Mouse (Mus musculus) liver, embryonic 16.5 days (tissue): ENCODE data around the gene Plekhm3. TPM values are rescaled to one million over a fixed set of nuclear protein-coding genes. Genes with fewer than 3 reads are reported as not detected.

ENCODE experiments used
- ATAC-seq: fragments of 200-750 bp; cut with Nextera tagmentation; 2 replicates; pipeline ENCODE4 v1.8.0; 2017; ENCODE audit warnings: low read depth, mild to moderate bottlenecking, moderate number of reproducible peaks, moderate library complexity
- H3K27ac ChIP-seq: fragments of 300-500 bp; sonication (generic); 2 replicates; pipeline ENCODE4 v1.5.1; 2014; ENCODE audit warnings: mild to moderate bottlenecking, low read length
- H3K27me3 ChIP-seq: fragments of 300-500 bp; sonication (generic); 2 replicates; pipeline ENCODE4 v1.6.1; 2014; ENCODE audit warnings: low read depth, low read length, mixed read lengths; ENCODE audit not compliant: control insufficient read depth, insufficient read depth
- H3K36me3 ChIP-seq: fragments of 300-500 bp; sonication (generic); 2 replicates; pipeline ENCODE4 v1.6.1; 2014; ENCODE audit warnings: mild to moderate bottlenecking; ENCODE audit not compliant: control insufficient read depth, insufficient read depth
- H3K4me1 ChIP-seq: fragments of 300-500 bp; sonication (generic); 2 replicates; pipeline ENCODE4 v1.6.1; 2014; ENCODE audit warnings: low read depth, low read length, mixed read lengths; ENCODE audit not compliant: control insufficient read depth
- H3K4me2 ChIP-seq: fragments of 300-500 bp; sonication (generic); 2 replicates; pipeline ENCODE4 v1.6.1; 2014; ENCODE audit warnings: low read depth, low read length, mixed read lengths
- H3K4me3 ChIP-seq: fragments of 300-500 bp; sonication (generic); 2 replicates; pipeline ENCODE4 v1.5.1; 2014; ENCODE audit warnings: low read depth, mild to moderate bottlenecking, low read length
- H3K9ac ChIP-seq: fragments of 300-500 bp; sonication (generic); 2 replicates; pipeline ENCODE4 v1.6.1; 2014; ENCODE audit warnings: low read depth, low read length
- H3K9me3 ChIP-seq: fragments of 300-500 bp; sonication (generic); replicated peaks from 2 replicates; pipeline ENCODE4 v1.6.1; 2016; ENCODE audit warnings: low read length; ENCODE audit not compliant: control insufficient read depth
- WGBS: fragments of 180-500 bp; shearing (Covaris S2); extraction: QIAGEN DNeasy Blood & Tissue Kit; methylation state at CpG from one replicate; pipeline ENCODE4 v1.1.7; 2014; ENCODE audit not compliant: insufficient replicate concordance; 5-methylcytosine and 5-hydroxymethylcytosine counted together
- polyA plus RNA-seq: library from polyadenylated mRNA; unstranded; fragments of >200 nt; fragmentation: Nextera tagmentation; extraction: Ambion mirVana; gene quantifications from 2 replicates; pipeline ENCODE4 v1.2.1, GENCODE M21; 2015

Gene Plekhm3
- polyA plus RNA-seq, 1 experiment from 2014 or later: 2.5 TPM

DNA sequence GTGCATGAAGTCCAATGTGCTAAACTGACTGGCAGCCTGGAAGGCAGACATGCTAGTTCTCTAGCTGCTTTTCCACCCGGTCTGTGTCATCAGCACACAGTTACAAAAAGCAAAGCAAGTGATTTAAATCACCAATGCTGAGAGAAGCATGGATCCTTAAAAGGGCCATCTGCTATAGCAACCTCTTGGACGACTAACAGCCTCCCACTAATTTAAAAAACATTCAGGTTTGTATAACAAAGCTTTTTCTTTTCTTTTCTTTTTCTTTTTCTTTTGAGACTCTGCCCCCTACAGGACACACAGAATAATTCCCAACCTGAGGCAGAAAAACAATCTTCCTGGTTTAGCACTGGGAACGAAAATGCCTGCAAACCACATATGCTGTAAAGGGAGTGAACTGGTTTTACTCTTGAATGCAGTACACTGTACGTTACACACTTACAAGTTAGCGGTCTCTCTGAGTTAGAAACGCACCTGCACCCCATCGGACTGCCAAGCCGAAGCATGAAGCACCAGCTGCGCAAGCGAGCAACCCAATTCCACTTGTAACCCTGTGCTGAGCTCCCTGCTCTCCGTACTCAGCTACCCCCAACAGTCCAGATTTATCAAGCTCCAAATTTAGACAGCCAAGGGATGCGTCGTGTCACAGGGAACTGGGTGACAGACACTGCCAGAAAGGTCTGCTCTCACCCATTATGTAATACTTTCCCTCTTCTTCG lies 37.7 kb downstream of the Plekhm3 start:
- no peaks in the 10 kb centered on the region for H3K4me1 ChIP-seq
- H3K9me3 ChIP-seq: no peaks in the 10 kb centered on the region
- no peaks in the 10 kb centered on the region for H3K36me3 ChIP-seq
- 53% methylated on average over 14 of the region's 14 CpGs for WGBS
- ATAC-seq: no peak
- no peak overlapping the region for H3K4me2 ChIP-seq
- no peak overlapping the region for H3K4me3 ChIP-seq
- no peak overlapping the region for H3K27ac ChIP-seq
- H3K27me3 ChIP-seq: no peaks in the 10 kb centered on the region
- no peak overlapping the region for H3K9ac ChIP-seq

DNA sequence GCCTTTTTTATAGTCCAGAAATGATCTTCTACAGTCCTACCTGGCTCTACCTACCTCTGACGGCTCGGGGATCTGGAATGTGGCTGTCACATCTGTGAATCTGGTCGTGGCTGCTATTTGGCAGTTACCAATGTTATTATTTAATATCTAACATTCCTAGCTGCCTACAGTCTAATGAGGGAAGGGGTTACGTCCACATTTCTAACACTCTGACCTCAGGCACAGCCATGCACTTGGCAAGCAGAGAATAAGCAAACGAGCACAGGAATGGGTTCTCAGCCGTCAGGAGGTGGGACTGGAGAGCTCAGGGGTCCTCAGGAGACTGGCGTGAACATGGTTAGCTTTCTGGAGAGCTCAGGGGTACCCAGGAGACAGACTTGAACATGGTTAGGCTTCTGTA lies 38.7 kb downstream of the Plekhm3 start:
- no peak overlapping the region for H3K4me3 ChIP-seq
- WGBS: 62% methylated on average over 7 of the region's 7 CpGs
- H3K27me3 ChIP-seq: no peaks in the 10 kb centered on the region
- no peaks in the 10 kb centered on the region for H3K4me1 ChIP-seq
- no peaks in the 10 kb centered on the region for H3K9me3 ChIP-seq
- H3K36me3 ChIP-seq: no peaks in the 10 kb centered on the region
- H3K9ac ChIP-seq: no peak overlapping the region
- no peak overlapping the region for H3K4me2 ChIP-seq
- ATAC-seq: no peak
- no peak overlapping the region for H3K27ac ChIP-seq

DNA sequence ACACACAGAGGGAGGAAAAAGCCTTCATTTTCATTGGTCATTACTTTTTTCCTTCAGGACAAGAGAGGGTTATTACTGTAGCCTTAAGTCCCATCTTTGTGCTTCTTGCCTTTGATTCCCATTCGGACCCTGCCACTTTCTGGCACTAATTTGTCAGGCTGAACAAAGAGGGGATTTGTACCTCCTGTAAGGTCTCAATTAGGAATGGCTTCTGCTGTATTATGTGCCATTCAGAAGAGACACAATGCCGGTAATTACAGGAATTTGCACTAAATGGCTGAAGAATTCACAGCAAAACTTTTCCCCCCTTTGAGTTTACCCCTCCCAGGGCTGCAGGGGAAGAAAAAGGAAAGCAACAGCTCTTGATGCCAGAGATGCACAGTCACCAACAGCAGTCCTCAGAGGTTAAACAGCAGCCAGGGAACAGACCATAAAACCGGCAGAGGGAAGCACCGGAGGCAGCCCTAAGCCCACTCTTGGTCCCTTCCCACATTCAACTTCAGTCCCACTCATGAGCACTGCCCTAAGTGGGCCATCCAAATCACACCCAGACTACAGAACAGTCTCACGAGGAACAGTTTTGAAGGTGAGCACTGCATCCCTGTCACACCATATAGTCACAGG lies 39.6 kb downstream of the Plekhm3 start:
- Histone ChIP-seq H3K9ac (no peak overlapping the region), H3K4me2 (no peak overlapping the region), H3K4me3 (no peak overlapping the region), H3K36me3 (no peaks in the 10 kb centered on the region), H3K9me3 (no peaks in the 10 kb centered on the region), H3K27ac (no peak overlapping the region), H3K27me3 (no peaks in the 10 kb centered on the region), H3K4me1 (no peaks in the 10 kb centered on the region)
- no peak for ATAC-seq
- WGBS: 58% methylated on average over 5 of the region's 5 CpGs

DNA sequence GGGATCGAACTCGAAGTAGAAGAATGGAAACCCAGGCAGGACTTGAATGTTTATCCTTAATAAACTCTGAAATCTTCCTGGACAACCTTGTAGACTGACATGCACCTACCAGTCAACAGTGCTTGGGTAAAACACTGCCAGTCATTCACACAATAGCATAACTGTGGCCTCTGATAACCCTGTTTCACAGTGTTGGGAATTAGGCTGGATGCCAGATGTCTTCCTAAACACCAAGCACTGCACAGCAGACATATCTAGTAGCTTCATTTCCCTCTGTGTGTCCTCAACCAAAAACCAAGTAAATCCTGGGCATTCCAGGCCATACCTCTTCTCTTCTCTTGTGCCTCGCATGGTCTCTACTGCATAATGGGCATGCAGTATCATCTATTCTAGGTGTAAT lies 42.3 kb downstream of the Plekhm3 start:
- 70% methylated on average over 3 of the region's 3 CpGs for WGBS
- no peaks in the 10 kb centered on the region for H3K4me1 ChIP-seq
- H3K9ac ChIP-seq: no peak overlapping the region
- H3K4me2 ChIP-seq: no peak overlapping the region
- H3K9me3 ChIP-seq: no peaks in the 10 kb centered on the region
- H3K36me3 ChIP-seq: no peaks in the 10 kb centered on the region
- no peak overlapping the region for H3K4me3 ChIP-seq
- H3K27ac ChIP-seq: no peak overlapping the region
- no peak for ATAC-seq
- no peaks in the 10 kb centered on the region for H3K27me3 ChIP-seq

DNA sequence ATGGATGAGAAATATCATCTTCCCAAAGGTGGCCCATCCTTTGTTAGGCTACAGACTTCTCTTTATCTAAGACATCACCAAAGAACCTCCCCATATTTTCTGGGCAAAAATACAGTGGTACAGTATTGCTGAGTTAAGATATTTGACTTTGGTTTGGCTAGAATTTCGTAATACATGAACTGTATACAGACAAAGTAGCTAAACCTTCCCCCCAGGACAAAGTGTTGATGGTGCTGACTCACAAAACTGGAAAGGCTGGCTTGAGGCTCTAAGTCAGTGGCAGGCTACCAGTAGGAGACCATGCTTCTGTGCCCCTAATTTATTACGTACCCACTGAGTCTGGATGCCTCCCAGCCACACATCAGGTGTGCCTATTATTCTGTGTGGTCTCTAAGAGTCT lies 48.9 kb downstream of the Plekhm3 start:
- no peaks in the 10 kb centered on the region for H3K4me1 ChIP-seq
- H3K4me3 ChIP-seq: no peak overlapping the region
- H3K9me3 ChIP-seq: no peaks in the 10 kb centered on the region
- no peak overlapping the region for H3K4me2 ChIP-seq
- ATAC-seq: peak; percentile 55; the same call in 1 of the 2 replicates
- no peaks in the 10 kb centered on the region for H3K27me3 ChIP-seq
- H3K9ac ChIP-seq: no peak overlapping the region
- no peak overlapping the region for H3K27ac ChIP-seq
- H3K36me3 ChIP-seq: no peaks in the 10 kb centered on the region
- 62% methylated on average over 2 of the region's 2 CpGs for WGBS

DNA sequence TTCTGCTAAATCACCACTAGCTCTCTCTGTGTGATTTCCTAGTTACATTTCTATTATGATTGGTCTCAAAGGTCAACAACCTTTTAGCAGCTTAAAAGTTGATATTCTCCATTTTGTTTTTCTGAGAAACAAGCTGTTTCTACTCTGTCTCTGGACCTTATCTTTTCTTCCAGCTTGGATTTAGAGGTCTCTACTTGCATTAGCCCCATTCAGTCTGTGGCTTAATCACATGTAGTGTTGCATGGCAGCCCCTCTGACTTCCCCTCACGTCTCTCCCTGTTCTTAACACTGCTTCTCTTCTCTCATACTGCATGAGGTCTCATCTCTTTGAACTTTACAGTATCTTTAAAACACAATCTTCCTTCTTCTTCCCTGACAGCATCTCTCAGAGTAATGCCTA lies 50.4 kb downstream of the Plekhm3 start:
- ATAC-seq: no peak
- Histone ChIP-seq H3K27me3 (no peaks in the 10 kb centered on the region), H3K4me1 (no peaks in the 10 kb centered on the region), H3K4me2 (no peak overlapping the region), H3K36me3 (no peaks in the 10 kb centered on the region), H3K9ac (no peak overlapping the region), H3K9me3 (no peaks in the 10 kb centered on the region), H3K27ac (no peak overlapping the region), H3K4me3 (no peak overlapping the region)
- 27% methylated on average over 1 of the region's 1 CpGs for WGBS

DNA sequence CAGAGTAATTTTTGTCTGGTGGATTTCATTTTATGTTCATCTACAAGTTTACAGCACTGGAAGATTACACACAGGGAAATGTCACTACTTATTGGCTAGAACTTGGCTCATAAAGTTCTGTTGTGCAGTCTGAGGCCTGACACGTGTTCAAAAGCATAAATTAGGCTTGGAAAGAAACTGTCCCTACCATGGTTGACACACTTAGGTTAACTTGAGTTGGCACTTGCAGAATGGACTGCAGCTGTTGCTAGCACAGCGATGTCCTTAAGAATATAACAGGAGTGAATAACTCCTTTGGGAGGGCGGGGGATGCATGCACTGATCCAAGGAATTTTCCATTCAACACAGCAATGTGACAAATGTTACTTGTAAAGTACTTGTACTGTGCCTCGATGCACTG lies 53.2 kb downstream of the Plekhm3 start:
- Histone ChIP-seq H3K36me3 (no peaks in the 10 kb centered on the region), H3K9ac (no peak overlapping the region), H3K4me2 (no peak overlapping the region), H3K4me1 (no peaks in the 10 kb centered on the region), H3K27ac (no peak overlapping the region), H3K9me3 (no peaks in the 10 kb centered on the region), H3K27me3 (no peaks in the 10 kb centered on the region), H3K4me3 (no peak overlapping the region)
- 66% methylated on average over 4 of the region's 4 CpGs for WGBS
- ATAC-seq: no peak

DNA sequence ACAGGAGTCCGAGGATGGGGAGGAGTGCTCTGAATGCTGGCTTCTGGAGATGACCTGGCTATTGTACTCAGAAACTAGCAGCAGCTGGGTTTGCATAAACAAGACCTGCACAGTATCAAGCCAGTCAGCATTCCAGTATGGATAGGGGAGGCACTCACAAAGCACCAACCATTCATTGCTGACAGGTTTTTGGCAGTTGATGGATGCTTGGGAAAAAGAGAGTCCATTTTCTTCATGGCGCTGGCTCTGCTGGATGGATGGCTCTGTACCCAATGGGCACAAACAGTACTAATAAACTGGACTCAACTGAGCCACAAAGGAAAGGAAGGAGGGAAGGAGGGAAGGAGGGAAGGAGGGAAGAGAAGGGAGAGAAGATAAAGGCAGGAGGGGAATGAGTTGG lies 53.8 kb downstream of the Plekhm3 start:
- H3K27me3 ChIP-seq: no peaks in the 10 kb centered on the region
- no peaks in the 10 kb centered on the region for H3K9me3 ChIP-seq
- no peaks in the 10 kb centered on the region for H3K36me3 ChIP-seq
- no peak overlapping the region for H3K27ac ChIP-seq
- H3K4me2 ChIP-seq: no peak overlapping the region
- H3K9ac ChIP-seq: no peak overlapping the region
- WGBS: 63% methylated on average over 2 of the region's 2 CpGs
- H3K4me3 ChIP-seq: no peak overlapping the region
- H3K4me1 ChIP-seq: no peaks in the 10 kb centered on the region
- ATAC-seq: no peak

DNA sequence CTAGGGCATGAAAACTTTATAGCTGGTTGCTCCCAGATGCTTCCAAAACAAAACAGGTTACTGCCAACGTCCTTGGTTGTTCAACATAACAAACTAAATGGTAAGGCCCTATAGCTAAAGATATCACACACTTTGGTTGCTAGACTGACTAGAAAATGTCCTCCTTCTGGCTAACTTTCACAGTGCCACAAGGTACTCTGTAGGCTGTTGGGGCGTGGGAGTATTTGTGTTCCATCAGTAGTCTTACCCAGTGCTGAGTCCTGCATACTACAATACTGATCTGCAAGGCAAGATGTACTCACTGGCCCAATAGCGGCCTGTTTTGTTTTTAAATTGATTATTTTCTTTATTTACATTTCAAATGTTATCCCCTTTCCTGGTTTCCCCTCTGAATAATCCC lies 56.9 kb downstream of the Plekhm3 start:
- Histone ChIP-seq H3K27ac (no peak overlapping the region), H3K4me1 (no peaks in the 10 kb centered on the region), H3K27me3 (no peaks in the 10 kb centered on the region), H3K9me3 (no peaks in the 10 kb centered on the region), H3K4me3 (no peak overlapping the region), H3K9ac (no peak overlapping the region), H3K4me2 (no peak overlapping the region), H3K36me3 (no peaks in the 10 kb centered on the region)
- ATAC-seq: no peak
- WGBS: 71% methylated on average over 3 of the region's 3 CpGs
